Mouse (Mus musculus): ENCODE measurements at regions not wholly inside any gene's neighbourhood (a gene's known extent, or its start where the extent isn't known, plus 50 kb on each side); places are given as distances from the start of the nearest gene placed in this dataset.
A peak's percentile ranks its signal among the peaks of the same experiment; 100 is the strongest.

GRCm38 (mm10) chr14:98562002-98562401, 392.4 kb upstream of the Dach1 start:
- H3K4me1 ChIP-seq (replicated peaks; ENCODE audit: insufficient read depth, low read length) = no peaks in the 10 kb centered on the region
- no peak overlapping the region for H3K27ac ChIP-seq
- H3K36me3 ChIP-seq (ENCODE audit: insufficient read depth, low read length) = no peaks in the 10 kb centered on the region
- H3K9me3 ChIP-seq (replicated peaks; ENCODE audit: low read length) = no peaks in the 10 kb centered on the region
- H3K9ac ChIP-seq (ENCODE audit: low read depth, low read length) = no peak overlapping the region
- no peak overlapping the region for H3K4me3 ChIP-seq (replicated peaks; ENCODE audit: low read depth, low read length)
- ATAC-seq (replicated peaks; ENCODE audit: low FRiP score, low read depth) (no peak), DNase-seq (ENCODE audit: low spot score) (no peak)
- no peak overlapping the region for H3K4me2 ChIP-seq (ENCODE audit: low read length)
- H3K27me3 ChIP-seq (ENCODE audit: insufficient read depth, low read length) = no peaks in the 10 kb centered on the region
- no peak for TF ChIP-seq CTCF (IDR thresholded peaks at IDR 0.05; ENCODE audit: low read depth)

DNA sequence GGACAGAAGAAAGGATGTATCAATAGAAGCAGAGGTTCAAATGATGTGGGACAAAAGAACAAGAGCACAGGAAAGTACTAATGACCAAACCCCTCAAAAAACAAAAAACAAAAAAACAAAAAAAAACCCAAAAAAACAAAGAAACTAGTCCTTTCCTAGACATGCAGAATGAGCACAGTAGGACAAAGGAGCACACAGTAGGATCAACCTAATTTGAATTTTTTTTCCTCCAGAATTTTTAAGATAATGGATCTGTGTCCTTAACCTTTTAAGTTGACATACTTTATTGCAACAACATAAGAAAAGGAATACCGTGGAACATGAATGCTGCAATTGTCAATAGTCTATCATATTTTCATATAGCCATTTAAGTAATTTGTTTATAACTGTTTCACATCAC, 370.2 kb upstream of the Dach1 start:
- DNase-seq (ENCODE audit: low spot score) (no peak), ATAC-seq (replicated peaks; ENCODE audit: low FRiP score, low read depth) (no peak)
- Histone ChIP-seq H3K9me3 (replicated peaks; ENCODE audit: low read length) (no peaks in the 10 kb centered on the region), H3K9ac (ENCODE audit: low read depth, low read length) (no peak overlapping the region), H3K4me1 (replicated peaks; ENCODE audit: insufficient read depth, low read length) (no peaks in the 10 kb centered on the region), H3K27me3 (ENCODE audit: insufficient read depth, low read length) (no peaks in the 10 kb centered on the region), H3K27ac (no peak overlapping the region), H3K4me2 (ENCODE audit: low read length) (no peak overlapping the region), H3K4me3 (replicated peaks; ENCODE audit: low read depth, low read length) (no peak overlapping the region), H3K36me3 (ENCODE audit: insufficient read depth, low read length) (no peaks in the 10 kb centered on the region)
- TF ChIP-seq CTCF (IDR thresholded peaks at IDR 0.05; ENCODE audit: low read depth) = no peak
- WGBS = 91% methylated on average over 1 of the region's 1 CpGs

DNA sequence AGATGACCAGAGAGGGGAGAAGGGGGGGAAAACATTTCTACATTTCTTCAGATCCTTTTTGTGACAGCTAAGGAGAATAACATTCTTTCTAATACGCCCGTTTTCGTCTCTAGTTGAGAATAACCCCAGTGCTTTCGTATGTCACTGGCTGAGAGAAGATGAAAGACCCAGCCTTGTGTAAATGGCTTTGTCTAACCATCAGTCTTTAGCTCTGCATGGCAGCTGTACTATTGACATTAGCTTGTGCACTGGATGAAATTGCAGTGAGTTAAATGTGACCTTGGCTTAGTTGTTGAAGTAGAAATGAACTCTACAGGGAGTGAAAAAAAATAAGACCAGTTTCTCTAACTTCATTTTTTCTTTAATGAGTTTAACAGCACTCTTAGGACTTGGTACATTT, 368.7 kb upstream of the Dach1 start:
- no peaks in the 10 kb centered on the region for H3K27me3 ChIP-seq (ENCODE audit: insufficient read depth, low read length)
- DNase-seq (ENCODE audit: low spot score) (peak; percentile 30), ATAC-seq (replicated peaks; ENCODE audit: low FRiP score, low read depth) (no peak)
- no peak for TF ChIP-seq CTCF (IDR thresholded peaks at IDR 0.05; ENCODE audit: low read depth)
- 37% methylated on average over 4 of the region's 4 CpGs for WGBS
- no peaks in the 10 kb centered on the region for H3K4me1 ChIP-seq (replicated peaks; ENCODE audit: insufficient read depth, low read length)
- H3K4me3 ChIP-seq (replicated peaks; ENCODE audit: low read depth, low read length) = no peak overlapping the region
- H3K9me3 ChIP-seq (replicated peaks; ENCODE audit: low read length) = no peaks in the 10 kb centered on the region
- no peaks in the 10 kb centered on the region for H3K36me3 ChIP-seq (ENCODE audit: insufficient read depth, low read length)
- no peak overlapping the region for H3K4me2 ChIP-seq (ENCODE audit: low read length)
- no peak overlapping the region for H3K9ac ChIP-seq (ENCODE audit: low read depth, low read length)
- H3K27ac ChIP-seq = no peak overlapping the region

DNA sequence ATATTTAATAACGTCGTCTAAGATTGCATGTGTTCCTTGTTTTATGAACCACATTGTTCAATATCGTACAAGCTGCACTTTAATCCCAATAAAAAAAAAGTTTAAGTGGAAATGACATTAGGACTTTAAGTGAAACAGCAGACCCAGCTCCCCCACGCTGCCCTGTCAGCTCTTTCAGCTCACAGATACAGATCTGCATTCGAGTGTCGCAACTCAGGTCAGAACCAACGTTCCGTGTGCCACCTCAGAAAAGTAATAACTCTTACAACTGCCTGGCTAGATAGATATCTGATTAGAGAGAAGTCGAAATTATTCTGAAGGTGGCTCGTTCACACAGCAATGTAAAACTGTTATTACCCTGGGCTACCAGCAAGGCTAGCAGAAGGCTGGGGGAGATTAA, 364.0 kb upstream of the Dach1 start:
- Histone ChIP-seq H3K27me3 (ENCODE audit: insufficient read depth, low read length) (no peaks in the 10 kb centered on the region), H3K27ac (no peak overlapping the region), H3K4me1 (replicated peaks; ENCODE audit: insufficient read depth, low read length) (no peaks in the 10 kb centered on the region), H3K4me3 (replicated peaks; ENCODE audit: low read depth, low read length) (no peak overlapping the region), H3K36me3 (ENCODE audit: insufficient read depth, low read length) (no peaks in the 10 kb centered on the region), H3K9me3 (replicated peaks; ENCODE audit: low read length) (no peaks in the 10 kb centered on the region), H3K9ac (ENCODE audit: low read depth, low read length) (no peak overlapping the region), H3K4me2 (ENCODE audit: low read length) (no peak overlapping the region)
- 31% methylated on average over 10 of the region's 10 CpGs for WGBS
- ATAC-seq (replicated peaks; ENCODE audit: low FRiP score, low read depth) = no peak
- no peak for TF ChIP-seq CTCF (IDR thresholded peaks at IDR 0.05; ENCODE audit: low read depth)
- DNase-seq (ENCODE audit: low spot score) = no peak

GRCm38 (mm10) chr14:98520966-98521365, 351.4 kb upstream of the Dach1 start:
- Histone ChIP-seq H3K9ac (ENCODE audit: low read depth, low read length) (no peak overlapping the region), H3K36me3 (ENCODE audit: insufficient read depth, low read length) (no peaks in the 10 kb centered on the region), H3K9me3 (replicated peaks; ENCODE audit: low read length) (no peaks in the 10 kb centered on the region), H3K4me2 (ENCODE audit: low read length) (no peak overlapping the region), H3K27ac (no peak overlapping the region), H3K4me3 (replicated peaks; ENCODE audit: low read depth, low read length) (no peak overlapping the region), H3K4me1 (replicated peaks; ENCODE audit: insufficient read depth, low read length) (no peaks in the 10 kb centered on the region), H3K27me3 (ENCODE audit: insufficient read depth, low read length) (no peaks in the 10 kb centered on the region)
- WGBS = 90% methylated on average over 3 of the region's 3 CpGs
- no peak for ATAC-seq (replicated peaks; ENCODE audit: low FRiP score, low read depth)
- no peak for TF ChIP-seq CTCF (IDR thresholded peaks at IDR 0.05; ENCODE audit: low read depth)
- no peak for DNase-seq (ENCODE audit: low spot score)

DNA sequence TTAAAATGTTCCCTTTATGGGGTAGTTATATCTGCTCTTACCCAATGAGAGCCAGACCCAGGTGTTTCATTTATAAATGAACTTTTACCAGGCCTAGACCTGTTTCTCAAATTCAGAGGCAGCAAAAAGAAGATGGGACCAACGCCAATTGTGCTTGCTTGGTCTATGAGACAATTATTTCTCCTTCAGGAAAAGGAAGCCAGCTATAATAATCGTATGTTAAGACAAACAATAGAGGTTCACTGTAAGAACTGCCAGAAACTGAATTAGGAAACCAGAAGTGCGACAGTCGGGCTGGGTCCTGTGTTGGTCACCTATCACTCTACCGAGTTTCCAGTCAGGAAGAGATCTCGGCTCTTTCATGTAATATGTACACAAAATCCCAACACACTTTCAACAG, 335.8 kb upstream of the Dach1 start:
- H3K4me1 ChIP-seq (replicated peaks; ENCODE audit: insufficient read depth, low read length) = no peaks in the 10 kb centered on the region
- 78% methylated on average over 6 of the region's 6 CpGs for WGBS
- no peak overlapping the region for H3K27ac ChIP-seq
- peak; percentile 8 for DNase-seq (ENCODE audit: low spot score)
- H3K9me3 ChIP-seq (replicated peaks; ENCODE audit: low read length) = no peaks in the 10 kb centered on the region
- H3K9ac ChIP-seq (ENCODE audit: low read depth, low read length) = no peak overlapping the region
- H3K27me3 ChIP-seq (ENCODE audit: insufficient read depth, low read length) = no peaks in the 10 kb centered on the region
- no peak overlapping the region for H3K4me2 ChIP-seq (ENCODE audit: low read length)
- no peaks in the 10 kb centered on the region for H3K36me3 ChIP-seq (ENCODE audit: insufficient read depth, low read length)
- no peak for TF ChIP-seq CTCF (IDR thresholded peaks at IDR 0.05; ENCODE audit: low read depth)
- H3K4me3 ChIP-seq (replicated peaks; ENCODE audit: low read depth, low read length) = no peak overlapping the region
- no peak for ATAC-seq (replicated peaks; ENCODE audit: low FRiP score, low read depth)

DNA sequence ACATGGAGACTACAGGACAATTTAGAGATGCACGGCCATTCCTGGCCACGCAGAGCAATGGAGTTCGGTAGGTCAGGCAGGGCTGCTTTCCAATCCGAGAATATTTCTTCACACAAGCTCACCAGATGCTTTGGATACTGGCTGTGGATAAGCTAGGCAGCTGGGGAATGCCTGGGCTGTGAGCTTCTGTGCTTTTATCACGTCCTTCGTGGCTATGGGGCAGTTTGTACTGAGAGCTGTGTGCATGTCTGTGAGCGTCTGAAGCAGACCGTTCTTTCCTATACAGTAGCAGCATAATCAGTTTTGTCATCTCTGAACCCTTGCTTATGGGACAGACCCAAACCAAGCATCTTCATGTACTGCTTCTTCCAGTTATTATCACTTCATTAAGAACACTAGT, 307.9 kb upstream of the Dach1 start:
- DNase-seq (ENCODE audit: low spot score) = peak; percentile 5
- 74% methylated on average over 8 of the region's 8 CpGs for WGBS
- no peak for TF ChIP-seq CTCF (IDR thresholded peaks at IDR 0.05; ENCODE audit: low read depth)

More for the DNA sequence above, 307.9 kb upstream of the Dach1 start:
- Histone ChIP-seq H3K9ac (ENCODE audit: low read depth, low read length) (no peak overlapping the region), H3K4me3 (replicated peaks; ENCODE audit: low read depth, low read length) (no peak overlapping the region), H3K36me3 (ENCODE audit: insufficient read depth, low read length) (no peaks in the 10 kb centered on the region), H3K27ac (no peak overlapping the region), H3K4me1 (replicated peaks; ENCODE audit: insufficient read depth, low read length) (no peaks in the 10 kb centered on the region), H3K4me2 (ENCODE audit: low read length) (no peak overlapping the region), H3K27me3 (ENCODE audit: insufficient read depth, low read length) (no peaks in the 10 kb centered on the region), H3K9me3 (replicated peaks; ENCODE audit: low read length) (no peaks in the 10 kb centered on the region)
- no peak for ATAC-seq (replicated peaks; ENCODE audit: low FRiP score, low read depth)

Measured in kidney, postnatal 0 days (tissue).